Mouse (Mus musculus) embryo, embryonic 10.5 days (tissue): ENCODE measurements around the gene Gm3417.
"Not testable (repeated sequence)": the region's sequence is repeated elsewhere in the genome, so short reads cannot be mapped to it uniquely, and the experiment has no call there.

Experiments used
- DNase-seq: peaks from one replicate; pipeline ENCODE4 v3.0.0-alpha.2; 2015; ENCODE audit warnings: low spot score

Gene Gm3417

DNA sequence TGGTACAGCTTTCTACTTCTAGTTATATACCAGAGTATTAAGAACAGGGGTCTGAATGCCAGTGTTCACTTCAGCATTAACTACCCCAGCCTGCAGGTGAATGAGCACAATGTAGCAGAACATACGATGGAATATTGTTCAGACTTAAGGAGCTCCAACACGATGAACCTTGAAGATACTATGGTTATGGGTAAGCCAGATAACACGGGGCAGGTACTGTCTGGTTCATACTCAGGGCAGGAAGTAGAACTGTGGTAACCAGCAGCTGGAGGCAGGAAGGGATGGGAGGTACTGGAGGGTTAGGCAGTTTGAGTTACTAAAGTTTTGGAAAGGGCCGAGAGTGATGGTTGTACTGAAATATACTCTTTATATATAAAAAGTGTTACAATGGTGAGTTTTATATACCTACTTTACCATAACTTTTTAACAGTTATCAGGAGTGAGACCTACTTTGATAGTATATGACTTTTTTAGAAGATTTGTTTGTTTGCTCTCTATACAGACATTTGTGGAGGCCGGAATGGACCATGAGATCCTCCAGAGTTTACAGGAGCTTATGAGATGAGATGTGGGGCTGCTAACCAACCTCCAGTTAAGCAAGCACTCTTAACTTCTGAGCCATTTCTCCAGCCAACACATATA lies 19.8 kb downstream of the Gm3417 start:
- DNase-seq: no peak

DNA sequence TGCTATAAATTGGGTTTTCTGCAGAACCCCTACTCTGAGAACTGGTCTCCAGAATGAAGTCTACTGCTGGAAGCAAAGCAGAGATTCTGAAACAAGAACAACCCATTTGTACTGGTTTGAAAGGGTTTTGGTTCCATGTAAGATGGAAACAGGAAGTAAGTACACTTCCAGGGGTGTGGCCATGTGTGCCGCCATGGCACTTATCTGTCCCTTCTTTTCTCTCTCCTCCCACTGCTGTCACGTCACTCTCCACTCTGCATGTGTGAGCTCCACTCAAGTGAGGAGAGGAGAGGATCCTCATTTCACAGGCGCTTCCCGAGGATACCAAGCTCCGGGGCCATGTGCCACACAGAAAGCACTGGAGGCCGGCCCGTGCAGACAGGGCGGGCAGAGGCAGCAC lies 25.1 kb downstream of the Gm3417 start:
- DNase-seq: no peak

DNA sequence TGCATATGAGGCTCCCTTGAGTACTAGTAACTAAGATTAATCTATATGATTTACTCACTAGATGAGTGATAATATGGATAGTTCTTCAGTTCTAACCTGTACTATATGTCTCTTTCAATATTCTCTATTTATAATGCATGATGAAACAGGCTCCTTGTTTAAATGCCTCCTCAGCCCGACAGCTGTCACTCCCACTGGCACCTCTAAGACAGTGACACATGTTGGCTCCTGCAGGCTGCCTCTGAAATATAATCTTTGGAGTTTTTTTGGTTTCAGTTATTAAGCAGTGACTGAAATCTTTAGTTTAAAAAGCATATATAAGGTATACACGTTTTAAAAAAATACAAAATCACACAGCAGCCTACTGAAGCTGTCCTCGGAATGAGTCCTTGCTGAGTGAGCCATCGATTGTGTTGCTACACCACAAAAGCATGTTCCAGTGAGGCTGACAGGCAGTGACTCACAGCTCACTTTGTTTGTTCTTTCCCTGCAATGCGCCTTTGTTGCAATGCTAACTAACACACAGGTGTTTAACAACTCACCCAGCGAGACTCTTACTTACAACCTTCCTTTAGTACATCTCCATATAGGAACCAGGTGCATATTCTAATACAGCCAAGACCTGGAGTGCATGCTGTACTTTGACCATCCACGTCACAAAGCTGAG lies 29.3 kb downstream of the Gm3417 start:
- DNase-seq: no peak

DNA sequence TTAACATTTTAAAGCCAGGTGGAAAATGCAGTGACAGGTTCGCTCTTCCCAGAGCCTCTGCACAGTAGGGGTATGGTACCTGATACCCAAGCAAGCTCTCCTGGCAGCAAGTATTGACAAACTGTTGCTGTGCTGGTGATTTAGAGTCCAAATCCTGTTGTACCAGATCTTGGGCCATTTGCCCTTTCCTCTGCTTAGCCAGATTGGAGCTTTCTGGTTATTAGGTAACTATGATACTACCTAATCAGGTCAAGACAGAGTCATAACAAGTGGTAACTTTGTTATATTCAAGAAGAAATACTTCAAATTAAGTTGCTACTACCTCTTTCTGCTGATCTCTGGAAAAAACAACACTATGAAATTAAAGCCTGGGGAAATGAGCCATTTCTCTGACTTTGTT lies 34.0 kb downstream of the Gm3417 start:
- no peak for DNase-seq

DNA sequence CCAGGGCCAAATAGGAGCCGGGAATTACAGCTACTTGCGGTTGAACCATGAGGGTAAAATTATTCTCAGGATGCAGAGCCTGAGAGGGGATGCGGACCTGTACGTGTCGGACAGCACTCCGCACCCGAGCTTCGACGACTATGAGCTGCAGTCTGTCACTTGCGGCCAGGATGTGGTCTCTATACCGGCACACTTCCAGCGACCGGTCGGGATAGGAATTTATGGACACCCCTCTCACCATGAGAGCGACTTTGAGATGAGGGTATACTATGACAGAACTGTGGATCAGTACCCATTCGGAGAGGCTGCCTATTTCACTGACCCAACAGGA lies 34.9 kb downstream of the Gm3417 start:
- no peak for DNase-seq

DNA sequence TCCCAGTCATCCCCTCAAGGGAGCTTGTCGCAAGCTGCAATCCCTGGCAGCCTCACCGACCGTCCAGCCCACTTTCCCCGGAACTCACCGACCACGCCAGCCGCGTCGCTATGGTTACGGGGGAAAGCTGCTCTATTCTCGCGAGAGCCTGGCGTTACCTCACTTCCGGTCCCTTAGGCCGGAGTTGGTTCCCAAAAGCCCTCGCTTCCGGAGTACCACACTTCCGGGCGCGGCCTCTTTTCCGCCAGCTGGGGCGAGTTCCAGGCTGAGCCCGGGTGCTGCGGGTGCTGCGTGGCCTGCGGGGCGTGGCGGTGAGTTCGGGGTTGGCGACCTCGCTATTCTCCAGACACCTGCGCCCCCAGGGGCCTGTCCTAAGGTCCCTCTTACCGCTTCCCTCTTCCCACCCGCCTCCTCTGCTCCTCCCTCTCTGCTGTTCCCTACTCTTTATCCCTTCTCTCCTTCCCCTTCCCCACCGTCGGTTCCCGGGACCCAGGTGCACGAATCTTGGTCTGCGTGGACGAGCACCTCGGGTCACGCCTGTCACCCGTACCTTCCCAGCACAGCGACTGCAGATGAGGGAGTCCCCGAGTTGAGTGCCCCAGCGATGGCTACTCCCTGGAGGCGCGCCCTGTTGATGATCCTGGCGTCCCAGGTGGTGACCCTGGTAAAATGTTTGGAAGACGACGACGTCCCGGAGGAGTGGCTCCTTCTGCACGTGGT lies 35.4 kb downstream of the Gm3417 start, which contains the start of the genes Wdr27 and 1600012H06Rik:
Gene Wdr27, minus strand, starts transcription at position 150 of the 720 bp plus-strand sequence.
Gene 1600012H06Rik, plus strand, starts transcription at position 176 of the 720 bp plus-strand sequence.
- peak; percentile 100 for DNase-seq

DNA sequence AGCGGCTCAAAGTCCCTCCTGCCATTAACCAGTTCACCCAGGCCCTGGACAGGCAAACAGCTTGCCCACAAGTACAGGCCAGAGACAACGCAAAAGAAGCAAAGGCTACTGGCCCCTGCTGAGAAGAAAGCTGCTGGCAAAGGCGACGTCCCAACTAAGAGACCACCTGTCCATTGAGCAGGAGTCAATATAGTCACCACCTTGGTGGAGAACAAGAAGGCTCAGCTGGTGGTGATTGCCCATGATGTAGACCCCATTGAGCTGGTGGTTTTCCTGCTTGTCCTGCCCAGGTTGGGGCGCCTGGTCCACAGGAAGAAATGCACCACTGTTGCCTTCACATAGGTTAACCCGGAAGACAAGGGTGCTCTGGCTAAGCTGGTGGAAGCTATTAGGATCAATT lies 36.4 kb downstream of the Gm3417 start:
- DNase-seq: not testable (repeated sequence)

DNA sequence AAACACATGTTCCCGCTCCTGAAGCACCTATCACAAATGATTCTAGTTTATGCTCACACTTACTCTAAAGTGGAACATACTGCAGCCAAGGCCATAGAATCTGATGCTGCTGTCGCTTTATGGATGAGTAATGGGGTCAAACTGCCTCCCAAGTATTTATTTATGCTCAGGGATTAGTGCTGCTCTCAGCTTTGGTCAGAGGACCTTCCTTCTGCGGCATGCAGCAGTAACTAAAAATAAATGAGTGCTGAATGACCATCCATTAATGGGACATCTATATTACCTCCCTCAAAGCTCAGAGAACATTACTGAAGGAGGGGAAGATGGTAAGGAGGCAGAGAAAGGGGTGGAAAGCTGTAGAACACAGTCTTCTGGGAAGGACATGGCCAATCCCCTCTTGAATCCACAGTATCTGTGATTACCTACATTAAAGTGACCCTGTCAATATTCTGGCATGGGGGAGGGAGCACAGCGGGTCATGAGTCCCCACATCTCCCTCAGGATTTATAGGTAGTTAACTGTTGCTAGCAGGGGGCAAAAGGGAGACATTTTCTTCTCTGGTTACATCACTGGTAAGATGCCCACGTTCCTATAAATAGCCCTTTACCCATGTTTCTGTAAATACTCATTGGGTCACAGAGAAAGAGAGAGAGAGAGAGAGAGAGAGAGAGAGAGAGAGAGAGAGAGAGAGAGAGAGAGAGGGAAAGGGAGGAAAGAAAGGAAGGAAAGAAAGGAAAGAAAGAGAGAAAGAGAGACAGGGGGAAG lies 42.6 kb downstream of the Gm3417 start:
- DNase-seq: no peak

DNA sequence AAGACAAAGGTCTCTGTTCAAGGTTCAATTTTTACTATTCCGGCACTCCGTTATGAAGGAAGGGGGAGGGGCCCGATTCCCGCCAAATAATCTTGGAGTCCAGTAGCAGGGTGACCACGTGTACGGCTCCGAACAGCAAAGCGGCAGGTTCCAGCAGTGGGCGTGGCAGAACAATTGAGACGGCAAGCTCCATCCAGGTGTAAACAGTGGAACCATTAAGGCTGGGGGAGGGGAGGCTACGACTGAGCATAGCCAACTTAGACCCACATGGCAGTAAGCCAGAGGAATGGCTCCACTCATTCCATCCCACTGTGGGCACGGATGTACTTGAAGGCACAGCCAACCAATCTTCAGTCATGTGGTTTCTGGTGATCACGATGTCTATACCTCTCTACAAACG lies 43.3 kb downstream of the Gm3417 start:
- DNase-seq: not testable (repeated sequence)

DNA sequence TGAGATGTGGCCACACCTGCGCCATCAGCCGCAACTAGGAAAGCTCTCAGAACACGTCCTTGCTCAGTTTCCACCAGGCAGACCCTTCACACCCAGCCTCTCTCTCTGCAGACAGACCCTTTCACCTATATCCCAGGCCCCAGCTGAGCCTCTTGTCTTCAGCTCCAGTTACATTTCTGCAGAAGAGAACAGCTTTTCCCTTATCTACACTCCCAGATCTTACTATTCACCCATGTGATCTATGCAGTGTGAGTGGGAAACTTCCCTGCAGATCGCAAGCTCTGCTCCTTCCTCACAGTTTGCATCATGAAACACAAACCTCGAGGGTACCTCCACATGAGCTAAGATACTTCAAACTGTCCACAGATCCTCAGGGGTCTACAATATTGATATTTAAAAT lies 47.1 kb downstream of the Gm3417 start:
- DNase-seq: no peak

DNA sequence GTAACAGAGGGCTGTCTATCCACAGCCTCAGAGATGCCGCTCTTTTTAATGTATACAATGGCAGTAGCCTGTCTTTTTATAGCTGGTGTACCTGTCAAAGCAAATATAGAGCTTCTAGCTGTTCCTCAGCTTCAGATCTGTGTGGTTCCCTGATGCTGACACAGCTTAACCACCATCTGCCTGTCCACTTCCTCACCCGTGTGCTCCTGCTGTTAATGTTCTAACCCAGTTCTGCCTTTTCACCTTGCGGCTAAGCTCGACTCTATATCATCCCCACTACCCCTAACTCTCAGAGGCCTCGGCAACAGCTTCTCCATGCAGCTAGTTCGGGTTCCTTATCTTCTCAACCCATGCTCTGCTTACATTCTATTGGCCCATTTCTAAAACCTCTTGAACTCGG lies 47.9 kb downstream of the Gm3417 start:
- no peak for DNase-seq

DNA sequence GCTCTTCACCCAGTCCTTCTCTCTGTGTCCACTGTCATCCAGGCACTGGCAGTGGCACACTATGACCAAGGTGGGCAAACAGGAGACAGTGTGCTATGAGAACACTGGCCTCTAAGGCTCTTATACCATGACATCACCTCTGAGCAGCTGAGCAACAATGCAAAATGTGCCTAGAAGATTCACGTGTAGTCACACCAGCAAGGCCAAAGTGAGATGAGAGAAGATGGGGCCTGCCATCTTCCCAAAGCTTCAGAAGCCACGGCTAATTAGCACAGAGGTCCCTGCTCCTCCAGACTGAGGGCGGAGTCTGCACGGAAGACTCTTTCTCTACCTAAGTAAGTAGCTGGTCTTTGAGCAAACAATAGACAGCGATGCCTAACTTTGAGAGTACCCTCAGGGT lies 50.0 kb downstream of the Gm3417 start:
- DNase-seq: no peak

DNA sequence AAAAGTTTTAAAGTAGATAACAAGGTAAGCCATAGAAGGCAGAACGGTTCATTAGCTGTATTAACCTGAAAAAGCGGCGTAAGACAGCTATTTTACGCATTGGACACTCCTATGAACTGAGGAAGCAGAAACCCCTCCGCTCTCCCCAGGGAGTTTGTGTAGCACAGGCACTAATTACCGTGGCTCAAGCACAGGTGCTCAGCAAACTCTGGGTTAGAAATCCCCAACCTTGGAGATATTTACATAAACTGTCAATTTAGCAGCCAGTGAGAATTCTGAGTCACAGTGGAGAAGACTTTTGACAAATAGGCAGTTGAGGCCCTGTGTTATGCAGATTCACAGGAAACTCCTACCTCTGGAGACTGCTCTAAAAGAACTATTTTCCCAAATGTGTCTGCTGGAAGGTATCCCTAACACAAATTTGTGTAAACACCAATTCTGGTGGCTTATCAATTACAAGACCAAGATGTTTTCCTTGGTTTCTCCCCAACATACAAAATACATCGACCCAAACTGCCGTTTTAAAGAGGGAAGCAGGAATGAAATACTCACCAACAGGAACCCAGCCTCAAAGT lies 50.9 kb downstream of the Gm3417 start:
- no peak for DNase-seq

DNA sequence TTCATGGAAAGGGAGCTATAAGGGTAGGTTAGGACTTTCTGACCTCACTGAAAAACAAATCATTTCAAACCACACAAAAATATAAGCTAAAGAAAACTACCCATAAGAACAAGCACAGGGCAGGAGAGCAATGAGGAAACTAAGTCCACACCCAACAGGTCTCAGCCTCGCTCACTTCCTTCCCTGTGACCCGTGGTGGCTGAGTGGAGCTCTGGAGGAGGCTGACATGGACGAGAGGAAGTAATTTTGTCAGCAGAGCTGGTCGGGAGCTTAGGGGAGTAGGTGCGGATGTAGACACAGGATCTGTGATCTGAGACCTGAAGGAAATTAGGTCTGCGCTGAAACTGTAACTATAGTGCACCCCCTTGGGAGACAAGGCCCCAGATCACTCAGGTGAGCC lies 57.0 kb downstream of the Gm3417 start:
- no peak for DNase-seq

DNA sequence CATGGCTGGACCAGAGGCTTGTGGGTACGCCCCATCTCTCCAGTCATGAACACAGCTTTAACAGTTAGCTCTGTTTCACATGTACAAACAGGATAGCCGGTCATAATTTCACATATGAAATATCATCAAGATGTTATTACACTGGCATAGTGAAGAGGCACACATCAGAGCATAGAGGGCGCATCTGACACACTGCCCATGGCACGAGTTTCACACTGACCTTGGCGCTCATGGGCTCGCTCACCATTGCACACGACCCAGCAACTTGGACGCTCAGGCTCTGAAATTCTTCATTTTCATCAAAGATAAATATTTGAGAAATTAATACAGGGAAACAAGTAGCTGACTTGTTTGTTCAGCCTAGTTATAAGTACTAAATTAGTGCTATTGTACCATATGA lies 60.7 kb downstream of the Gm3417 start:
- no peak for DNase-seq

DNA sequence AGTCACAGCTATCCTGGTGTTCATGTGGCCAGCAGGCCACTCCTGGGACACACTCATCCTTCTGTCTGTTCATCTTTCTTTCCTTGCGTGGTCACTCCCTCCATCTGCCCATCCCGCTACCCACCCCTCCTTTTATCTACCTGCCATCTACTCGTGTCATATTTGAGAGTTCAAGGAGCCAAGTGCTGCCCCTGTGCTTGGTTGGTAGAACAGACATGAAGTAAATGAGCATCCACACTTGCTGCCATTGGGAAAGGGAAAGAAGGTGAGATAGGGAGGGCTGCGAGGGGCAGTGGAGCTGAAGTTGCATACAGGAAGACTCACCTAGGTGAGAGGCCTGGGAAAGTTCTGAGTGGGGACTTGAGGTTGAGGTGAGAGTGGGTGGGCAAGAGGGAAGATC lies 64.2 kb downstream of the Gm3417 start:
- no peak for DNase-seq
